Mouse (Mus musculus) urinary bladder, postnatal 25 days (tissue): ENCODE measurements around the gene Rcn3.

Source experiments
- DNase-seq: peaks from one replicate; pipeline ENCODE4 v3.0.0; 2022; ENCODE audit warnings: low spot score

Gene Rcn3

DNA sequence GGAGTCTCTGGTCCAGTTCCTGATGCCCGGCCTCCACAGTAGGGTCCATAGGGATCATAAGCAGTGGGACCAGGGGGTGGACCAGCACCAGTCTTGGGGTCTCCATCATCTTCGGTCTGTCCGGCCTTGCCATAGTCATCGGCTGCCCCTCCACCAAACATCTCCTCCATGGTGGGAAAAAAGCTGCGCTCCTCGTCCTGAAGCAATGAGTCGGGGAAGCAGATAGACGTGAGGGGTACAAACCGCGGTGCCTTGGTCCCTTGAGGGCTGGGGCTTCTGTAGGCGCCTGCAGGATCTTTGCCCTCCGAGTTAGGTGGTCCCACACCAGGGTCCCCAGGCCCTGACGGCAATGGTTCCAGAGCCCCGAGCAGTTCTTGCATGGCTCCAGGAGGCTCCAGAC, 44.5 kb downstream of the Rcn3 start:
- DNase-seq = no peak

DNA sequence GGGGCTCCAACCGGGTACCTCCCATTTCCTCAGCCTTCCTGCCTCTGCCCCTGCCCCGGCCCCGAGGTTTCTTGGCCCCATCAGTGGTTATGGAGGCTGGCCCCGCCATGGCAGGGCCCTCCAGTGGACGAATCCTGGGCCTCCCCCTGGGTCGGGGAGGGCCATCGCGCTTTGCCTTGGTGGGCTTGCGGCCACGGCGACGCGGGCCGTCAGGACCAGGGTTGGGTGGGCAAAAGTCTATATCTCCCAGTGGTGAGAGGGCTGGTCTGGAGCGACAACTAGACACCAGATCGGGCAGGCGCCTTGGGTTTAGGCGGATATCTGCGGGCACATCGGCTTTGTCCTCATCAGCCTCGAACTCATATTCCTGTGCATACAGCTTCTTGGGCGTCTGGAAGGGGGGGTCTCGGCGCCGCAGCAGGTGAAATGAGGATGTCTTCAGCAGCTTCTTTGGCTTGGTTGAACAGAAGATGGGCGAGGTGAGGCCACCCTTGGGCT, 45.1 kb downstream of the Rcn3 start:
- no peak for DNase-seq

GRCm38 (mm10) chr7:45045741-45046140, 46.3 kb downstream of the Rcn3 start:
- DNase-seq = no peak

GRCm38 (mm10) chr7:45043307-45043706, 48.7 kb downstream of the Rcn3 start:
- DNase-seq = no peak

DNA sequence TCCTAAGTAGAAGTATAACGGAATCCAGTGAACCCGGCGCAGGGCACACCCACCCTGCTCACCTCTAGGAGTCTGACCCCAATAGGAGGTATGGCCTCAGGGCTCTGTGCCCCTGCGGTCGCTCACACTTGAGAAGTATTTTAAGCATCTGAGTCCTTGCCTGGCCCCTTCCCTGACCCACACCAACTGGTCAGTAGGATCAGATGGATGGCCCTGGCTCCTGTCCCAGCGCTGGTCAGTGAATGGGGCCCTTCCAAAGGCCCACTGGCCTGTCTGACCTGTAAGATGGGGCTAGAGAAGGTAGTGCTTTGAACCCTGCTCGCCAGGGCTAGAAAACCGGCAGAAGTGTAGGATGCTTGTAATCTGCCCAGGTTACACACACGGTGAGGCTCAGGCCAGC, 51.2 kb downstream of the Rcn3 start:
- DNase-seq = no peak

DNA sequence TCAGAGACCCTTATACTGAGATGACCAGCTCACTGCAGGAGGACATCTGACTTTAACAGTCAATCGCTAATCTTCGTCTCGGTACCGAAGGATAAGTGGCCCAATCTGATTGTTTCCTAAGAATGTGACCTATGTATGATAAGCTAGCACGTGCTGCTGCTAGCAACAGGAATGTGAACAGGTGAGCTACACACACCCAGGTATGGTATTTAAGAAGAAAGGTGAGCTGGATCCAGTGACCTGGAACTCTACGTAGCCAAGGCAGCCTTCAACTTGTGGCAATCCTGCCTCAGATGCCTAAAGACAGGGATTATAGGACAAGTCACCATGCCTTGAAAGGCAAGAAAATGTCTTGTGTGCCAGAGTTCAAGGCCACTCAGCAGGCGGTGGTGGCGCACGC, 53.6 kb downstream of the Rcn3 start:
- no peak for DNase-seq

- peak; percentile 46 for DNase-seq
These were observed 54.2 kb downstream of the Rcn3 start for GRCm38 (mm10) chr7:45037720-45038361.

- DNase-seq = no peak
These were observed 55.3 kb downstream of the Rcn3 start for GRCm38 (mm10) chr7:45036702-45037101.

GRCm38 (mm10) chr7:45035631-45036030, 56.4 kb downstream of the Rcn3 start:
- DNase-seq = no peak

- DNase-seq = no peak
These were observed 58.2 kb downstream of the Rcn3 start for GRCm38 (mm10) chr7:45033722-45034359.
